Mouse (Mus musculus) bone marrow macrophage, adult 2 months (primary cell): ENCODE measurements around the gene Trappc11. TPM values are rescaled to one million over a fixed set of nuclear protein-coding genes. Genes with fewer than 3 reads are reported as not detected.

Experiments used
- H3K27ac ChIP-seq: 2 replicates; pipeline ENCODE4 v1.5.1; 2012; ENCODE audit warnings: low read depth, low read length; ENCODE audit not compliant: insufficient read depth
- H3K4me1 ChIP-seq: 2 replicates; pipeline ENCODE4 v1.6.1; 2012; ENCODE audit warnings: low read length; ENCODE audit not compliant: control insufficient read depth, insufficient read depth
- H3K4me3 ChIP-seq: 2 replicates; pipeline ENCODE4 v1.5.1; 2012; ENCODE audit warnings: mild to moderate bottlenecking, low read length, moderate library complexity; ENCODE audit not compliant: insufficient read depth
- CTCF ChIP-seq: IDR thresholded peaks from 2 replicates; pipeline ENCODE4 v1.5.1; 2012; ENCODE audit warnings: low read depth, mild to moderate bottlenecking, low read length, moderate library complexity
- POLR2A ChIP-seq: IDR thresholded peaks from 2 replicates; pipeline ENCODE4 v1.6.1; 2012; ENCODE audit warnings: mild to moderate bottlenecking, low read depth, low read length, borderline replicate concordance
- polyA plus RNA-seq: library from polyadenylated mRNA; stranded (reverse); fragments of >200 nt; gene quantifications from 2 replicates; pipeline ENCODE4 v1.2.4, GENCODE M21; 2012; ENCODE audit not compliant: missing spikeins, insufficient read depth, insufficient read length

Trappc11 gene
- polyA plus RNA-seq, 1 experiment = 27.9 TPM

- Histone ChIP-seq H3K4me3 (no peak overlapping the region), H3K4me1 (no peaks in the 10 kb centered on the region), H3K27ac (no peak overlapping the region)
- TF ChIP-seq POLR2A (no peak), CTCF (no peak)
These were observed 10.8 kb upstream of the Trappc11 start for GRCm38 (mm10) chr8:47544094-47544493.

GRCm38 (mm10) chr8:47542746-47543145 is 9.5 kb upstream of the Trappc11 start:
- Histone ChIP-seq H3K4me1 (no peaks in the 10 kb centered on the region), H3K27ac (no peak overlapping the region), H3K4me3 (no peak overlapping the region)
- no peak for TF ChIP-seq POLR2A
- TF ChIP-seq CTCF = no peak

- TF ChIP-seq CTCF (no peak), POLR2A (no peak)
- Histone ChIP-seq H3K27ac (no peak overlapping the region), H3K4me3 (no peak overlapping the region), H3K4me1 (0 out of 2 replicates have a peak, but pooled peaks cover 5% of the 10 kb centered on the region)
These were observed 5.1 kb upstream of the Trappc11 start for GRCm38 (mm10) chr8:47538323-47538722.

GRCm38 (mm10) chr8:47528094-47528493 is 5.2 kb downstream of the Trappc11 start:
- H3K4me3 ChIP-seq = no peak overlapping the region
- TF ChIP-seq POLR2A = no peak
- TF ChIP-seq CTCF = no peak
- H3K4me1 ChIP-seq = peaks cover 2% of the 10 kb centered on the region; the same call in 1 of the 2 replicates
- H3K27ac ChIP-seq = no peak overlapping the region

GRCm38 (mm10) chr8:47513601-47514000 is 19.7 kb downstream of the Trappc11 start:
- no peaks in the 10 kb centered on the region for H3K4me1 ChIP-seq
- no peak overlapping the region for H3K4me3 ChIP-seq
- TF ChIP-seq POLR2A (no peak), CTCF (no peak)
- no peak overlapping the region for H3K27ac ChIP-seq

- H3K4me3 ChIP-seq = no peak overlapping the region
- no peaks in the 10 kb centered on the region for H3K4me1 ChIP-seq
- H3K27ac ChIP-seq = no peak overlapping the region
- TF ChIP-seq POLR2A = no peak
- no peak for TF ChIP-seq CTCF
These were observed 22.3 kb downstream of the Trappc11 start for GRCm38 (mm10) chr8:47510930-47511329.

GRCm38 (mm10) chr8:47505431-47505830 is 27.8 kb downstream of the Trappc11 start:
- no peak overlapping the region for H3K4me3 ChIP-seq
- no peaks in the 10 kb centered on the region for H3K4me1 ChIP-seq
- no peak for TF ChIP-seq CTCF
- no peak for TF ChIP-seq POLR2A
- H3K27ac ChIP-seq = no peak overlapping the region

- H3K4me3 ChIP-seq = no peak overlapping the region
These were observed 30.7 kb downstream of the Trappc11 start for GRCm38 (mm10) chr8:47502546-47502945.

GRCm38 (mm10) chr8:47501994-47502393 is 31.3 kb downstream of the Trappc11 start:
- TF ChIP-seq POLR2A (no peak), CTCF (no peak)
- H3K27ac ChIP-seq = no peak overlapping the region
- H3K4me3 ChIP-seq = no peak overlapping the region
- H3K4me1 ChIP-seq = no peaks in the 10 kb centered on the region

More at GRCm38 (mm10) chr8:47502546-47502945, 30.7 kb downstream of the Trappc11 start:
- no peak for TF ChIP-seq POLR2A
- no peak for TF ChIP-seq CTCF
- Histone ChIP-seq H3K4me1 (no peaks in the 10 kb centered on the region), H3K27ac (no peak overlapping the region)

GRCm38 (mm10) chr8:47495428-47495827 is 37.8 kb downstream of the Trappc11 start:
- Histone ChIP-seq H3K4me1 (no peaks in the 10 kb centered on the region), H3K4me3 (no peak overlapping the region), H3K27ac (no peak overlapping the region)
- TF ChIP-seq CTCF (no peak), POLR2A (no peak)
